Mouse (Mus musculus): ENCODE measurements around the gene Piwil1. TPM values are rescaled to one million over a fixed set of nuclear protein-coding genes. Genes with fewer than 3 reads are reported as not detected.
A peak's percentile ranks its signal among the peaks of the same experiment; 100 is the strongest.

Gene Piwil1
- polyA plus RNA-seq (2012; rRNA removed): 247 and 266 TPM in 2 replicates

DNA sequence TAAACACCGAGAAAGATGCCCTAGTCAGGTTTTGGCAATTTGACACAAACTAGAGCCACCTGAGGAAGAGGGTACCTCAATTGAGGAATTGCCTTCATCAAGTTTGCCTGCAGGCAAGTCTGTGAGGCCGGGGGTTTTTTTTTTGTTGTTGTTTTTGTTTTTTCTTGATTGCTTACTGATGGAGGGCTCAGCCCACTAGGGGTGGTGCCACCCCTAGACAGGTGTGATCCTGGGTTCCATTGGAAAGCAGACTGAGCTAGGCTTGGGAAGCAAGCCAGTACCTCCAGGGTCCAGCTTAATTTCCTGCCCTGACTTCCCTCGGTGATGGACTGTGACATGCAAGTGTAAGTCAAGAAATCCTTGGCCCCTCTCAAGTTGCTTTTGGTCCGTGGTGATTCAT is at the start of gene Piwil1:
Gene Piwil1 (plus strand): TSS at position 301 of the 400 bp plus-strand sequence.
- H3K27me3 ChIP-seq (ENCODE audit: control insufficient read depth, insufficient read depth, low read length): no peaks in the 10 kb centered on the region
- H3K4me1 ChIP-seq (ENCODE audit: control insufficient read depth, insufficient read depth, low read length): no peaks in the 10 kb centered on the region; the same call in 1 of the 2 replicates
- no peak within 1 kb of the TSS for H3K4me3 ChIP-seq (ENCODE audit: control insufficient read depth, low read depth, low read length)
- no peaks in the 10 kb centered on the region for H3K36me3 ChIP-seq (ENCODE audit: control insufficient read depth, insufficient read depth, low read length)
- TF ChIP-seq CTCF (IDR thresholded peaks at IDR 0.05; ENCODE audit: control insufficient read depth, insufficient read depth, insufficient replicate concordance, low read depth, low read length): no peak
- no peak within 1 kb of the TSS for H3K27ac ChIP-seq (ENCODE audit: control insufficient read depth, insufficient read depth, low read depth, low read length)

DNA sequence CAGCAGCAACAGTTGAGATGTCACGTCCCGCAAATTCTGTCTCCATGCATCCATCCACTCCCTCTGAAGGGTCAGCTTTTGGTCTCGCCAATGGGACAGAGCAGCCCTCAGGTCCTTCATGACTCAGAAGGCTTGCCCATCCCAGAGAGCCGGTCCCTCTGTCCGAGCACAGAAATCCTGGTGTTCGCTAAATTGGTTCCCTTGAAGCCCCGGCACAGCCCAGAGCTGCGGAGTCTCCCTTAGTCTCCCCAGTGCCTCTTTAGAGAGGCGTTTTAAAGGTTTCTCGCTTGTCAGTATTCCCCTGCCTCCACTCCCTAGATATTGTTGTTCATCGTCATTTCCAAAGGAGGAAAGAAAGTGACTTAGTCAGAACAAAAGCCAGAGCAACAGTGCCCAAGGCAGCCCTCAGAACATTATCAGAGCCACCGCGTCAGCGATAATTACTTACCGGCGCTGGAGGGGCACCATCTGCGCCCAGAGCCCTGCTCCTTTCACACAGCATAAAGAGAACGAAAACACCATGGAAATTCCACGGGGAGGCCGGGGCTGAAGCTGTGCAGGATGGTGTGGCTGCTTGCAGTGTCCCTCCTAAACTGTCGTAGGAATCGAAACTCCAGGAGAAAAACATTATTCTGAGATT is 45.7 kb upstream of the Piwil1 start:
- Histone ChIP-seq H3K27me3 (ENCODE audit: control insufficient read depth, insufficient read depth, low read length) (no peaks in the 10 kb centered on the region), H3K4me3 (ENCODE audit: control insufficient read depth, low read depth, low read length) (no peak overlapping the region), H3K36me3 (ENCODE audit: control insufficient read depth, insufficient read depth, low read length) (no peaks in the 10 kb centered on the region), H3K4me1 (ENCODE audit: control insufficient read depth, insufficient read depth, low read length) (no peaks in the 10 kb centered on the region; the same call in 1 of the 2 replicates), H3K27ac (ENCODE audit: control insufficient read depth, insufficient read depth, low read depth, low read length) (no peak overlapping the region)
- TF ChIP-seq CTCF (IDR thresholded peaks at IDR 0.05; ENCODE audit: control insufficient read depth, insufficient read depth, insufficient replicate concordance, low read depth, low read length) (no peak), POLR2A (IDR thresholded peaks at IDR 0.05; ENCODE audit: control insufficient read depth, low read depth, low read length) (no peak)

DNA sequence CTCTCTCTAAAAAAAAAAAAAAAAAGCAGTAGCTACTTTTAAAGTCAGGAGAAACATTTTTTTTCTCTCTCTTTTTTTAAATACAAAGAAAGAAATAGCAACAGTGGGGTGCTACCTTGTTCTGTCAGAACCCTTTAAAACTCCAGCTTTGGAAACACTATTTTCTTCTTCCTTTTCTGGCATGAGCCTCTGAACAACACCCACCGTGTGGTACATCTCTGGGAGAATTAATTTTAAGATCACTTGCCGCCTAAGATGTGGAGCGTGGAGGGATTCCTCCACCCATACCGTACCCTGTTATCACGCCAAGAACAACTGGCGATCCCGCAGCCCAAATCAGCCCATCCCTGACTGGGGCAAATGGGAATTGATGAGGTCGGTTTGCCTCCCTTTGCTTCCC is 42.2 kb upstream of the Piwil1 start:
- TF ChIP-seq CTCF (IDR thresholded peaks at IDR 0.05; ENCODE audit: control insufficient read depth, insufficient read depth, insufficient replicate concordance, low read depth, low read length) (no peak), POLR2A (IDR thresholded peaks at IDR 0.05; ENCODE audit: control insufficient read depth, low read depth, low read length) (no peak)
- H3K36me3 ChIP-seq (ENCODE audit: control insufficient read depth, insufficient read depth, low read length): no peaks in the 10 kb centered on the region
- H3K4me3 ChIP-seq (ENCODE audit: control insufficient read depth, low read depth, low read length): no peak overlapping the region
- H3K27me3 ChIP-seq (ENCODE audit: control insufficient read depth, insufficient read depth, low read length): no peaks in the 10 kb centered on the region
- no peaks in the 10 kb centered on the region; the same call in 1 of the 2 replicates for H3K4me1 ChIP-seq (ENCODE audit: control insufficient read depth, insufficient read depth, low read length)
- no peak overlapping the region for H3K27ac ChIP-seq (ENCODE audit: control insufficient read depth, insufficient read depth, low read depth, low read length)

DNA sequence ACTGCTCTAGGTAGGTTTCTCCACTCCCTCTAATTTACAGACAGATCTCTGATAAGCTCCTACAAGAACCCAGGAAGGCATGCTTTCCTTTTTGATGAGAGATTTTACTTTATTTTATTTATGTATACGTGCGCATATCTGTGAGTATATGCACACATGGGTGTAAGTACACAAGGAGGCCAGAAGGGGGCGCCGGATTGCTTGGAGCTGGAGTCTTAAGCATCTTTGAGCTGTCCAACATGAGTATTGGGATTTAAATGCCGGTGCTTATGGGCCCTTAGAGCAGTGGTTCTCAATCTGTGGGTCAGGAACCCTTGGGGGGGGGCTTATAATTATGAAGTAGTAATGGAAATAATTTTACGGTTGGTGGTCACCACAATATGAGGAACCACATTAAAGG is 39.4 kb upstream of the Piwil1 start:
- H3K4me3 ChIP-seq (ENCODE audit: control insufficient read depth, low read depth, low read length): no peak overlapping the region
- TF ChIP-seq CTCF (IDR thresholded peaks at IDR 0.05; ENCODE audit: control insufficient read depth, insufficient read depth, insufficient replicate concordance, low read depth, low read length) (peak; percentile 46; the same call in 1 of the 2 replicates), POLR2A (IDR thresholded peaks at IDR 0.05; ENCODE audit: control insufficient read depth, low read depth, low read length) (no peak)
- H3K36me3 ChIP-seq (ENCODE audit: control insufficient read depth, insufficient read depth, low read length): no peaks in the 10 kb centered on the region
- H3K27ac ChIP-seq (ENCODE audit: control insufficient read depth, insufficient read depth, low read depth, low read length): no peak overlapping the region
- H3K27me3 ChIP-seq (ENCODE audit: control insufficient read depth, insufficient read depth, low read length): no peaks in the 10 kb centered on the region
- H3K4me1 ChIP-seq (ENCODE audit: control insufficient read depth, insufficient read depth, low read length): no peaks in the 10 kb centered on the region

DNA sequence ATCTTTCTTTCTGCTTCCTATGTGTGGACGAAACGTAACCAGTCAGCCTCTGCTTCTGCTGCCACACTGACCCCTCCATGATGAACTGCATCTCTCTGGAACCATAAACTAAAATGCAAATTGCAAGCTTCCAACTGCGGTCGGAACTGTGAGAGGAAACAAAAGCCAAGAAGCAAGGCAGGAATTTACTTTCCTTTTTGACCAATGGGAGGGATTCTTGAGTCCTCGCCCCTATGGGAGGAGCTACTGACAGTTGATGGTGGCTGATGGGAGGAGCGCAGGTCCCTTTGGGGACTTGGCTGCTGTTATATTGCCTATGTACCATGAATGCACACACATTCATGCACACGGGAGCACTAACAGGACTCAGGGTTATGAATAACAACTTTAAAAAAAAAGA is 38.3 kb upstream of the Piwil1 start:
- TF ChIP-seq CTCF (IDR thresholded peaks at IDR 0.05; ENCODE audit: control insufficient read depth, insufficient read depth, insufficient replicate concordance, low read depth, low read length) (no peak), POLR2A (IDR thresholded peaks at IDR 0.05; ENCODE audit: control insufficient read depth, low read depth, low read length) (no peak)
- Histone ChIP-seq H3K4me1 (ENCODE audit: control insufficient read depth, insufficient read depth, low read length) (no peaks in the 10 kb centered on the region), H3K36me3 (ENCODE audit: control insufficient read depth, insufficient read depth, low read length) (no peaks in the 10 kb centered on the region), H3K27me3 (ENCODE audit: control insufficient read depth, insufficient read depth, low read length) (no peaks in the 10 kb centered on the region), H3K4me3 (ENCODE audit: control insufficient read depth, low read depth, low read length) (no peak overlapping the region), H3K27ac (ENCODE audit: control insufficient read depth, insufficient read depth, low read depth, low read length) (no peak overlapping the region)

DNA sequence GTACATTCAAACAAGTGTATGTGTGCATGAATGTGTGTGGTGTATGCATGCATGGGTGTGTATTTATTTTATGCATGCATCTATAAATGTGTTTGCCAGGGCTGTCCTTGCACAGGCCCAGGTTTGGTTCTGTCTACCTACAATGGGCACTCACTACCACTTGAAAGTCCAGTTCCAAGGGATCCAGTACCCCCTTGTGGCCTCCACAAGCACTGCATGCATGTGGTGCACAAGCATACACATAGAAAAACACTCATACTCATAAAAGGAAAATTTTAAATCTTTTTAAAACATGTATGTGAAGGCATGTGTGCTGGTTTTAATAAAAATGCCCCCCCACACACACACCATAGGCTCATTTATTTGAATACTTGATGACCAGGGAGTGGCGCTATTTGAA is 37.3 kb upstream of the Piwil1 start:
- Histone ChIP-seq H3K27ac (ENCODE audit: control insufficient read depth, insufficient read depth, low read depth, low read length) (no peak overlapping the region), H3K36me3 (ENCODE audit: control insufficient read depth, insufficient read depth, low read length) (no peaks in the 10 kb centered on the region), H3K4me1 (ENCODE audit: control insufficient read depth, insufficient read depth, low read length) (no peaks in the 10 kb centered on the region), H3K27me3 (ENCODE audit: control insufficient read depth, insufficient read depth, low read length) (no peaks in the 10 kb centered on the region), H3K4me3 (ENCODE audit: control insufficient read depth, low read depth, low read length) (no peak overlapping the region)
- no peak for TF ChIP-seq POLR2A (IDR thresholded peaks at IDR 0.05; ENCODE audit: control insufficient read depth, low read depth, low read length)
- TF ChIP-seq CTCF (IDR thresholded peaks at IDR 0.05; ENCODE audit: control insufficient read depth, insufficient read depth, insufficient replicate concordance, low read depth, low read length): no peak

DNA sequence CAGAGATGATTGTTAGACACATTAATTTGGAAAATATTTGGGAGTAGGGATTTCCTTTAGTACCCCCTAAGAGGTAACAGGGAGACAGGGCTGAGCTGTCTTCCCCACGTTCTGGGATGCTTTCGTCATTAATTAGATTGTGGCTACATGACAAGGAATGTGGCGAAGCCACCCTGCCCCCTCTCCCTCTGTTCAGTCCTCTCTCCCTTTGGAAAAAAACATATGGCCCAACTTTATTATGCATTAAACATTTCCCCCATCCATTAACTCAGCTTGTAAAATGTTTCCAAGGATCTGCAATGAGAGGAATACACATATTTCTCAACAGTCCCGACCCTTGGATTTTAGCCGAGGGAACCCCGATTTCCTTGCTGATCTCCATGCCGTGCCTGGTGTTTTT is 35.0 kb upstream of the Piwil1 start:
- H3K4me3 ChIP-seq (ENCODE audit: control insufficient read depth, low read depth, low read length): no peak overlapping the region
- no peaks in the 10 kb centered on the region for H3K27me3 ChIP-seq (ENCODE audit: control insufficient read depth, insufficient read depth, low read length)
- H3K36me3 ChIP-seq (ENCODE audit: control insufficient read depth, insufficient read depth, low read length): no peaks in the 10 kb centered on the region
- no peaks in the 10 kb centered on the region for H3K4me1 ChIP-seq (ENCODE audit: control insufficient read depth, insufficient read depth, low read length)
- TF ChIP-seq POLR2A (IDR thresholded peaks at IDR 0.05; ENCODE audit: control insufficient read depth, low read depth, low read length) (no peak), CTCF (IDR thresholded peaks at IDR 0.05; ENCODE audit: control insufficient read depth, insufficient read depth, insufficient replicate concordance, low read depth, low read length) (no peak)
- no peak overlapping the region for H3K27ac ChIP-seq (ENCODE audit: control insufficient read depth, insufficient read depth, low read depth, low read length)
